Mouse (Mus musculus): Measurements from ENCODE around the gene Ctdnep1. TPM values are rescaled to one million over a fixed set of nuclear protein-coding genes. Genes with fewer than 3 reads are reported as not detected.

Ctdnep1 gene
- polyA plus RNA-seq (2012; rRNA removed): 133 and 148 TPM in 2 replicates

DNA sequence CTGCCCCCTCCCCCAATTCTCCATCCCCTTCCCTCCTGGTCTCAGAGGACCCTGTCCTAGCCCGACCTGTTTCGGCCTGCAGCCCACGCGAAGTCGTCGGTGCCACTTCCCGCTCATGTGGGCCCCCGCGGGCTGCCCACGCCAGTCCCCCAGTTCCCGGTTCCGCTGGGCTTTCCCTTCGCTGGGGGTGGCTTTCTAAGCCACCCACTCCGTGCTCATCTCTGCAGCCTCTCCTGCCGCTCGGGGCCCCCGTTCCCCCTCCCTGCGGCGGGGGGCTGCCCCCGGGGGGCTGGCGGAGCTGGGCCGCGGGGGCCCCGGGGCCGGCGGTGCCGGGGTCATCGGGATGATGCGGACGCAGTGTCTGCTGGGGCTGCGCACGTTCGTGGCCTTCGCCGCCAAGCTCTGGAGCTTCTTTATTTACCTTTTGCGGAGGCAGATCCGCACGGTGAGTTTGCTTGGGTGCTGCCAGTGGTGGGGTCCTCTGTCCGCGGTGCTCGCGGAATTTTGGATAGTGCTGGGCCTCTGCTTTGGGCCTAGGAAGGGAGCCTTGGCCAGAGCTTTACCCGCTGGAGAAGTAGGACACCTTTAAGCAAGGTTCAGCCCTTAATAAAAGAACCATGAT lies at the start of gene Ctdnep1:
Ctdnep1 (plus strand) TSS at position 16 of the 622 bp plus-strand sequence.
- Histone ChIP-seq H3K27ac (ENCODE audit: control insufficient read depth, insufficient read depth, low read length) (peak within 1 kb of the TSS; percentile 68), H3K36me3 (ENCODE audit: control insufficient read depth, insufficient read depth, low read length) (peaks cover 19% of the 10 kb centered on the region), H3K27me3 (ENCODE audit: control insufficient read depth, insufficient read depth, low read length) (no peaks in the 10 kb centered on the region), H3K4me1 (replicated peaks; ENCODE audit: control insufficient read depth, insufficient read depth, low read length) (peaks cover 14% of the 10 kb centered on the region), H3K4me3 (ENCODE audit: control insufficient read depth, insufficient read depth, low read length) (peak within 1 kb of the TSS; percentile 59)
- TF ChIP-seq CTCF (IDR thresholded peaks at IDR 0.05; ENCODE audit: borderline replicate concordance, control insufficient read depth, extremely low read depth, insufficient read depth, low read length, poor library complexity) (0 out of 2 replicates have a peak, but pooled peaks have one; percentile 36), POLR2A (IDR thresholded peaks at IDR 0.05; ENCODE audit: control insufficient read depth, extremely low read depth, insufficient read depth, low read length, poor library complexity) (no peak)
- DNase-seq: no peak
- WGBS: 0% methylated on average over 43 of the region's 43 CpGs

DNA sequence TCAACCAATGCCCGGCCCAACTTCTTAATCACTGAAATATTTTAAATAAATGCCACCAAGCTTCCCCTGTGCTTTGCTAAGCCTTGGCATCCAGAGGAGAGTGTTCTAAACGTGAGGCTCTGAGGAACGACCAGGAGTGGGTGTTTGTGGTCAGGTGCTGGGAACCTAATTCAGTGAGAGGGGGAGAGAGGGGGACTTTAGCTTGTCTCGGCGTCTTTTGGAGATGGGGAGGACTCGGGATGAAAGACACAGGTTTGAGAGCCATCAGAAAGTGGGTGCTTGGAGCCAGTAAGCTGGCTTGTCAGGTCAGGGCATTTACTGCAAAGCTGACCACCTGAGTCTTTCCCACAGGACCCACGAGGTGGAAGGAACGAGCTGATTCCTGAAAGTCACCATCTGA lies 49.2 kb upstream of the Ctdnep1 start:
- TF ChIP-seq CTCF (IDR thresholded peaks at IDR 0.05; ENCODE audit: borderline replicate concordance, control insufficient read depth, extremely low read depth, insufficient read depth, low read length, poor library complexity) (no peak), POLR2A (IDR thresholded peaks at IDR 0.05; ENCODE audit: control insufficient read depth, extremely low read depth, insufficient read depth, low read length, poor library complexity) (no peak)
- 22% methylated on average over 8 of the region's 8 CpGs for WGBS

DNA sequence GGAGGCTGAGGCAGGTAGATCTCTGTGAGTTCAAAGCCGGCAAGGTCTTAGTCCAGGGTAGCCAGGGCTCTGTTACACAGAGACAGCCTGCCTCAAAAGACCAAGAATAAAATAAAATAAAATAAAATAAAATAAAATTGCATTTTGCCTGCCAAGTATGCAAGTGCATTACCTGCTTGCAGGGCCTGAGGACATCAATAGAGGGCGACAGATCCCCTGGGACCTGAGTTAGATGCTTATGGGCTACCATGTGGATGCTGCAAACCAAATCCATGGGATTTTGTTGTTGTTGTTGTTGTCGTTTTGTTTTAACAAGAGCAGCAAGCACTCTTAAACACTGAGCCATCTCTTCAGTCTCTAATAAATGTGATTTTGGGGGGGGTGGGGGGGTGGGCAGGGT lies 48.7 kb upstream of the Ctdnep1 start:
- TF ChIP-seq CTCF (IDR thresholded peaks at IDR 0.05; ENCODE audit: borderline replicate concordance, control insufficient read depth, extremely low read depth, insufficient read depth, low read length, poor library complexity) (no peak), POLR2A (IDR thresholded peaks at IDR 0.05; ENCODE audit: control insufficient read depth, extremely low read depth, insufficient read depth, low read length, poor library complexity) (no peak)
- no peaks in the 10 kb centered on the region for H3K27me3 ChIP-seq (ENCODE audit: control insufficient read depth, insufficient read depth, low read length)
- no peak overlapping the region for H3K4me3 ChIP-seq (ENCODE audit: control insufficient read depth, insufficient read depth, low read length)
- no peaks in the 10 kb centered on the region for H3K36me3 ChIP-seq (ENCODE audit: control insufficient read depth, insufficient read depth, low read length)
- H3K4me1 ChIP-seq (replicated peaks; ENCODE audit: control insufficient read depth, insufficient read depth, low read length): peaks cover 39% of the 10 kb centered on the region
- WGBS: 68% methylated on average over 3 of the region's 3 CpGs
- DNase-seq: peak; percentile 48
- peak overlapping the region; percentile 91; the same call in 1 of the 2 replicates for H3K27ac ChIP-seq (ENCODE audit: control insufficient read depth, insufficient read depth, low read length)

More for the DNA sequence above, 49.2 kb upstream of the Ctdnep1 start:
- no peak for DNase-seq
- no peaks in the 10 kb centered on the region for H3K36me3 ChIP-seq (ENCODE audit: control insufficient read depth, insufficient read depth, low read length)
- H3K27me3 ChIP-seq (ENCODE audit: control insufficient read depth, insufficient read depth, low read length): no peaks in the 10 kb centered on the region
- peaks cover 36% of the 10 kb centered on the region for H3K4me1 ChIP-seq (replicated peaks; ENCODE audit: control insufficient read depth, insufficient read depth, low read length)
- no peak overlapping the region for H3K4me3 ChIP-seq (ENCODE audit: control insufficient read depth, insufficient read depth, low read length)
- peak overlapping the region; percentile 91; the same call in 1 of the 2 replicates for H3K27ac ChIP-seq (ENCODE audit: control insufficient read depth, insufficient read depth, low read length)

DNA sequence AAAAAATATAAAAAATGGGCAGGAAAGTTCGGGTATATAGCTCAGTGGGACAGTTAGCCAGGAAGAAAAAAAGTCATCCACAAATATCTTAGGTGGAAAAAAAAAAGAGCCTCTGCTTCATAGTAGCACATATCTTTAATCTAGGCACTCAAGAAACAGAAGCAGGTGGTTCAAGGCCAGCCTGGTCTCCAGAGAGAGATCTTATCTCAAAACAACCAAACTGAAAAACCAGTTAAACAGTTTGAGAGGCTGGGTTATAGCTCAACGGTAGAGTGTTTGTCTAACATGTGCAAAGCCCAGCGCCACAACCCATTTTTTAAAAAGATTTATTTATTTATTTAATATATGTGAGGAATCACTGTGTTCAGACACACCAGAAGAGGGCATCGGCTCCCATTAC lies 47.9 kb upstream of the Ctdnep1 start:
- H3K4me1 ChIP-seq (replicated peaks; ENCODE audit: control insufficient read depth, insufficient read depth, low read length): peaks cover 39% of the 10 kb centered on the region
- 10% methylated on average over 4 of the region's 4 CpGs for WGBS

DNA sequence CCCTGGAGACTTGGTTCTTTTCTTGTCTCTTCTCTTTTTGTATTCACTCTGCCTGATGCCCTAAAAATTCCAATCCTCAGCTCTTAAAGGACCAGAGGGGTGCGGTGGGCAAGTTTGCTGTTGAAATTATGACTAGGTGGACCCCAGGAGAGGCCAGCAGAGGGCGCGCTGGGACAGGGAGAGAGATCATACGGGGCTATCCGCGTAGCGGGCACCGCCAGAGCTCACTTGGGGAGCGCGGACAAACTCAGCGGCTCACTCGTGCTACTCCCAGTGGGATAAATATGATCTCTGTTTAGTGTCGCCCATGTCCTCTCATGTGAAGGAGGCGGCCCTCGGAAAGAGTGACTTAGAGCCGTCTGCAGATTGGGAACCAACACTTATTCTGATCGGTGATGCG lies 46.8 kb upstream of the Ctdnep1 start:
- DNase-seq: peak; percentile 93
- H3K27ac ChIP-seq (ENCODE audit: control insufficient read depth, insufficient read depth, low read length): peak overlapping the region; percentile 35; the same call in 1 of the 2 replicates
- H3K36me3 ChIP-seq (ENCODE audit: control insufficient read depth, insufficient read depth, low read length): no peaks in the 10 kb centered on the region
- H3K4me1 ChIP-seq (replicated peaks; ENCODE audit: control insufficient read depth, insufficient read depth, low read length): peaks cover 39% of the 10 kb centered on the region
- TF ChIP-seq CTCF (IDR thresholded peaks at IDR 0.05; ENCODE audit: borderline replicate concordance, control insufficient read depth, extremely low read depth, insufficient read depth, low read length, poor library complexity) (peak; percentile 95), POLR2A (IDR thresholded peaks at IDR 0.05; ENCODE audit: control insufficient read depth, extremely low read depth, insufficient read depth, low read length, poor library complexity) (no peak)
- no peaks in the 10 kb centered on the region for H3K27me3 ChIP-seq (ENCODE audit: control insufficient read depth, insufficient read depth, low read length)
- H3K4me3 ChIP-seq (ENCODE audit: control insufficient read depth, insufficient read depth, low read length): peak overlapping the region; percentile 29
- WGBS: 1% methylated on average over 18 of the region's 18 CpGs

More for the DNA sequence above, 47.9 kb upstream of the Ctdnep1 start:
- Histone ChIP-seq H3K4me3 (ENCODE audit: control insufficient read depth, insufficient read depth, low read length) (no peak overlapping the region), H3K27me3 (ENCODE audit: control insufficient read depth, insufficient read depth, low read length) (no peaks in the 10 kb centered on the region), H3K36me3 (ENCODE audit: control insufficient read depth, insufficient read depth, low read length) (no peaks in the 10 kb centered on the region), H3K27ac (ENCODE audit: control insufficient read depth, insufficient read depth, low read length) (no peak overlapping the region)
- TF ChIP-seq POLR2A (IDR thresholded peaks at IDR 0.05; ENCODE audit: control insufficient read depth, extremely low read depth, insufficient read depth, low read length, poor library complexity) (no peak), CTCF (IDR thresholded peaks at IDR 0.05; ENCODE audit: borderline replicate concordance, control insufficient read depth, extremely low read depth, insufficient read depth, low read length, poor library complexity) (no peak)
- DNase-seq: no peak

DNA sequence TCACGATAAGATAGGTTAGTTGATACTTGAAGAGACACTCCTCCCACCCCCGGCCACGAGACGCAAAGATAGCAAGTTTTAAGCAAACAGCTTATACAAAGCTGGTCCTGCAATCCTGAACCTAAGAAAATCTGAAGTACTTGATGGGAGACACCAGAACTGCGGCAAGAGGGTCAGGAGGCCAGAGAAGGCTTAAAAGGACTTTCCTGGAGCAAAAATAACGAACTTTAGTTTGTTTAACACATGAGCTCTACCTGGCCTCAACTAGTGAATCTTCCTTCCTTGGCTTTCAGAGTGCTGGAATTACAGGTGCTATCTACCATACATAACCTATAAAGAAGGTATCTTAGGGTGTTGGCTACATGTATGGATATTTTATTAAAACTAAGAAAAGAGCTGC lies 46.3 kb upstream of the Ctdnep1 start:
- H3K4me1 ChIP-seq (replicated peaks; ENCODE audit: control insufficient read depth, insufficient read depth, low read length): peaks cover 39% of the 10 kb centered on the region

More for the DNA sequence above, 46.3 kb upstream of the Ctdnep1 start:
- WGBS: 19% methylated on average over 6 of the region's 6 CpGs
- Histone ChIP-seq H3K4me3 (ENCODE audit: control insufficient read depth, insufficient read depth, low read length) (no peak overlapping the region), H3K27ac (ENCODE audit: control insufficient read depth, insufficient read depth, low read length) (no peak overlapping the region), H3K36me3 (ENCODE audit: control insufficient read depth, insufficient read depth, low read length) (no peaks in the 10 kb centered on the region), H3K27me3 (ENCODE audit: control insufficient read depth, insufficient read depth, low read length) (no peaks in the 10 kb centered on the region)
- no peak for TF ChIP-seq POLR2A (IDR thresholded peaks at IDR 0.05; ENCODE audit: control insufficient read depth, extremely low read depth, insufficient read depth, low read length, poor library complexity)
- TF ChIP-seq CTCF (IDR thresholded peaks at IDR 0.05; ENCODE audit: borderline replicate concordance, control insufficient read depth, extremely low read depth, insufficient read depth, low read length, poor library complexity): no peak
- DNase-seq: no peak
